Mouse (Mus musculus) cerebellum, adult 11-12 months (tissue): ENCODE measurements around the gene Pmepa1.

Experiments used
- DNase-seq: peaks from one replicate; pipeline ENCODE4 v3.0.0; 2022

Gene Pmepa1

GRCm38 (mm10) chr2:173275343-173276201 lies 761 bp downstream of the Pmepa1 start:
- peak; percentile 18 for DNase-seq

GRCm38 (mm10) chr2:173274428-173275342 lies 1.6 kb downstream of the Pmepa1 start:
- DNase-seq, result no peak

- DNase-seq, result no peak
Observed at GRCm38 (mm10) chr2:173273885-173274284, 2.4 kb downstream of the Pmepa1 start.

- no peak for DNase-seq
Observed at GRCm38 (mm10) chr2:173272354-173272900, 3.9 kb downstream of the Pmepa1 start.

- no peak for DNase-seq
Observed at GRCm38 (mm10) chr2:173271541-173271940, 4.8 kb downstream of the Pmepa1 start.

- no peak for DNase-seq
Observed at GRCm38 (mm10) chr2:173270601-173271248, 5.6 kb downstream of the Pmepa1 start.

- DNase-seq, result no peak
Observed at GRCm38 (mm10) chr2:173270196-173270595, 6.1 kb downstream of the Pmepa1 start.

- no peak for DNase-seq
Observed at GRCm38 (mm10) chr2:173267562-173267961, 8.8 kb downstream of the Pmepa1 start.

- no peak for DNase-seq
Observed at GRCm38 (mm10) chr2:173266349-173267112, 9.8 kb downstream of the Pmepa1 start.

- no peak for DNase-seq
Observed at GRCm38 (mm10) chr2:173265468-173266265, 10.7 kb downstream of the Pmepa1 start.

GRCm38 (mm10) chr2:173264467-173265128 lies 11.7 kb downstream of the Pmepa1 start:
- no peak for DNase-seq

GRCm38 (mm10) chr2:173263636-173264330 lies 12.6 kb downstream of the Pmepa1 start:
- no peak for DNase-seq

GRCm38 (mm10) chr2:173261497-173261896 lies 14.8 kb downstream of the Pmepa1 start:
- DNase-seq, result no peak

- DNase-seq, result no peak
Observed at GRCm38 (mm10) chr2:173258459-173259091, 17.8 kb downstream of the Pmepa1 start.

GRCm38 (mm10) chr2:173257610-173258009 lies 18.7 kb downstream of the Pmepa1 start:
- DNase-seq, result peak; percentile 58

GRCm38 (mm10) chr2:173256552-173256949 lies 19.8 kb downstream of the Pmepa1 start:
- DNase-seq, result no peak

- no peak for DNase-seq
Observed at GRCm38 (mm10) chr2:173255810-173256551, 20.4 kb downstream of the Pmepa1 start.
